Mouse (Mus musculus) intestine, embryonic 15.5 days (tissue): Measurements from ENCODE around the gene Olfr282. TPM values are rescaled to one million over a fixed set of nuclear protein-coding genes. Genes with fewer than 3 reads are reported as not detected.

Experiments used
- ATAC-seq: fragments of 200-750 bp; cut with Nextera tagmentation; 2 replicates; pipeline ENCODE4 v1.8.0; 2017; ENCODE audit warnings: moderate TSS enrichment, moderate library complexity
- H3K27ac ChIP-seq: fragments of 300-500 bp; sonication (generic); 2 replicates; pipeline ENCODE4 v1.5.1; 2015; ENCODE audit warnings: mild to moderate bottlenecking, inconsistent platforms
- H3K27me3 ChIP-seq: fragments of 300-500 bp; sonication (generic); replicated peaks from 2 replicates; pipeline ENCODE4 v1.6.1; 2015; ENCODE audit warnings: inconsistent platforms
- H3K36me3 ChIP-seq: fragments of 300-500 bp; sonication (generic); 2 replicates; pipeline ENCODE4 v1.6.1; 2015; ENCODE audit warnings: inconsistent platforms
- H3K4me1 ChIP-seq: fragments of 300-500 bp; sonication (generic); replicated peaks from 2 replicates; pipeline ENCODE4 v1.6.1; 2015; ENCODE audit warnings: inconsistent platforms
- H3K4me2 ChIP-seq: fragments of 300-500 bp; sonication (generic); replicated peaks from 2 replicates; pipeline ENCODE4 v1.6.1; 2015; ENCODE audit warnings: mild to moderate bottlenecking, inconsistent platforms
- H3K4me3 ChIP-seq: fragments of 300-500 bp; sonication (generic); replicated peaks from 2 replicates; pipeline ENCODE4 v1.5.1; 2015; ENCODE audit warnings: inconsistent platforms
- H3K9ac ChIP-seq: fragments of 300-500 bp; sonication (generic); 2 replicates; pipeline ENCODE4 v1.6.1; 2015; ENCODE audit warnings: inconsistent platforms
- H3K9me3 ChIP-seq: fragments of 300-500 bp; sonication (generic); 2 replicates; pipeline ENCODE4 v1.6.1; 2016; ENCODE audit warnings: inconsistent platforms
- WGBS: fragments of 180-500 bp; shearing (Covaris S2); methylation state at CpG from one replicate; pipeline ENCODE4 v1.1.7; 2015; 5-methylcytosine and 5-hydroxymethylcytosine counted together
- polyA plus RNA-seq: library from polyadenylated mRNA; unstranded; fragments of >200 nt; fragmentation: Nextera tagmentation; extraction: Ambion mirVana; gene quantifications from 2 replicates; pipeline ENCODE4 v1.2.1, GENCODE M21; 2015

Olfr282 gene
- polyA plus RNA-seq, 1 experiment from 2014 or later, result not detected

GRCm38 (mm10) chr15:98479568-98480102 is 48.6 kb downstream of the Olfr282 start:
- Histone ChIP-seq H3K4me2 (no peak overlapping the region), H3K27ac (no peak overlapping the region), H3K27me3 (no peaks in the 10 kb centered on the region), H3K9ac (no peak overlapping the region), H3K4me3 (no peak overlapping the region), H3K4me1 (no peaks in the 10 kb centered on the region; the same call in 1 of the 2 replicates), H3K36me3 (no peaks in the 10 kb centered on the region), H3K9me3 (no peaks in the 10 kb centered on the region)
- 78% methylated on average over 7 of the region's 7 CpGs for WGBS
- no peak for ATAC-seq

DNA sequence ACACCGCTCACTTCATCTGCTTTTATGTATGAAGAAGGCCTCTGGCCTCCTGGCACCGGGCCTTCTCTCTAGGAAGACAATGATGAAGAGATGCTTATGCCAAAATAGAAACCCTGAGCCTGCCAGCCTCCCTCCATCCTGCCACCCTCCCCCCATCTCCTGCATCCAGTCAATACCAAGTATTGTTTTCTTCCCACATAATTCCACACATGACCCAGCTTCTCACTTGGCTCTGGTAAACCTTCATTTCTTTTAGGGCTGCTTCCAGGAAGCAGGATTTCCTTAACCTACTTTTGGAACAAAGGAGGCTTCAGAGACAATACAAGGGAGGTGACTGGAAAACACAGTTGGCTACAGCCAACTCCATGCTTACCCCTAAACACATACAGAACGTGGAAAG is 51.7 kb downstream of the Olfr282 start, which contains the start of gene Lalba:
Gene Lalba (minus strand): TSS at position 21 of the 400 bp plus-strand sequence.
- no peak within 1 kb of the TSS for H3K4me3 ChIP-seq
- H3K36me3 ChIP-seq, result no peaks in the 10 kb centered on the region
- no peak within 1 kb of the TSS for H3K9ac ChIP-seq
- no peaks in the 10 kb centered on the region for H3K9me3 ChIP-seq
- H3K4me1 ChIP-seq, result no peaks in the 10 kb centered on the region; the same call in 1 of the 2 replicates
- no peak within 1 kb of the TSS for H3K27ac ChIP-seq
- no peak for ATAC-seq
- H3K4me2 ChIP-seq, result no peak within 1 kb of the TSS
- no peaks in the 10 kb centered on the region for H3K27me3 ChIP-seq
- 48% methylated on average over 3 of the region's 3 CpGs for WGBS

DNA sequence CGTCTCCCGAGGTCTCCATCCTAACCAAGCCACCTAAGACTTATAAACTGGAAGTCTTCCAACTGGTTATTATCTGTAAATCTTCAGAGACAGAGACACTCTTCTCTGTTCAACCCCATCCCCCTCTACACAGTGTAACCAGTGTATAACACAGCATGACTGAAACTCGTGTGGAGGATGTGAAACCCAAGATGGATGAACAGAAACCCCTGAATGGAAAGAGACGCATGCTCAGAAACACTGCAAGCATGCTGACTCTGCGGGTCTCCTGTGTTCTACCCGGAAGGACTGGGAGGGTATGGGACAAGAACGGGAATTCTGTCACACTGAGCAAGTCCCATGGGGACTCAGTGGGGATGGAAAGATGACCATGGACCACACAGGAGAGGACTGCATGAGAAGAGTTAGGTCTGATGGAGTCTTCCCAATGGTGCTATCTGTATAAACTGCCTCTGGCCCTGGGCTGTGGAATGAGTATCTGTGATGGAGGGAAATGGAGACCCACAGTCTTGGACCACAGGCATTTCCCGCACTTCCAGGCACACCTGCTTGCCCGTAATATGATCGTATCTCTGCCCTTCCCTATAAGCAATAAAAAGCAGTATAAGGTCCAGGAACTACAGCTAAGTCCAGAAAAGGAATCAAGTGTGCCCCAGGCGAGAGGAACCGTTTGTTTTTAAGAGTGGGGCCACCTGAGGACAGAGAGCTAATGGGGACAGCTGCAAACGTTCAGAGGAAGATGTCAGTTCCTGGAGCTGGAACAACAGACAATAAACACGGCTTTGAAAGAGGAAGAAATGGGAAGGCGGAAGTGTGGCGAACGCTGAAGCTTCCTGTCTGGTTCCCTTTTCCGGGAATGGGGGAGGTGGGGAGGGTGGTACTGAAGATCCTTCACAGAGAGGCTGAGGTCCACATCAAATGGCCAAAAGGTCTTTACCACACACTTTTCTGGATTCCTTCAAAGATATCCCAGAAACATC is 53.2 kb downstream of the Olfr282 start:
- Histone ChIP-seq H3K4me3 (no peak overlapping the region), H3K36me3 (no peaks in the 10 kb centered on the region), H3K9ac (no peak overlapping the region), H3K4me2 (no peak overlapping the region), H3K27ac (no peak overlapping the region), H3K27me3 (no peaks in the 10 kb centered on the region), H3K9me3 (no peaks in the 10 kb centered on the region), H3K4me1 (no peaks in the 10 kb centered on the region; the same call in 1 of the 2 replicates)
- no peak for ATAC-seq
- 55% methylated on average over 18 of the region's 18 CpGs for WGBS

GRCm38 (mm10) chr15:98486433-98487021 is 55.5 kb downstream of the Olfr282 start:
- ATAC-seq, result no peak
- WGBS, result 87% methylated on average over 8 of the region's 8 CpGs
- H3K9ac ChIP-seq, result no peak overlapping the region

More at GRCm38 (mm10) chr15:98486433-98487021, 55.5 kb downstream of the Olfr282 start:
- no peak overlapping the region for H3K4me3 ChIP-seq
- H3K27ac ChIP-seq, result no peak overlapping the region
- no peaks in the 10 kb centered on the region; the same call in 1 of the 2 replicates for H3K4me1 ChIP-seq
- no peaks in the 10 kb centered on the region for H3K9me3 ChIP-seq
- no peak overlapping the region for H3K4me2 ChIP-seq
- no peaks in the 10 kb centered on the region for H3K36me3 ChIP-seq
- H3K27me3 ChIP-seq, result no peaks in the 10 kb centered on the region

Other genes with a start within 250 kb of the Olfr282 start
- not detected in 2 replicates for gene Olfr288, start 235.7 kb upstream of the Olfr282 start, polyA plus RNA-seq
- not detected in 2 replicates for gene Gm44579, start 210.2 kb upstream of the Olfr282 start, polyA plus RNA-seq
- gene Olfr287, start 210.2 kb upstream of the Olfr282 start, polyA plus RNA-seq, result not detected in 2 replicates
- not detected in 2 replicates for gene Olfr286, start 196.8 kb upstream of the Olfr282 start, polyA plus RNA-seq
- not detected in 2 replicates for gene H1fnt, start 173.9 kb upstream of the Olfr282 start, polyA plus RNA-seq
- 0.21 and 0.36 TPM in 2 replicates for gene Zfp641, start 135.1 kb upstream of the Olfr282 start, polyA plus RNA-seq
- gene Olfr285, start 113.9 kb upstream of the Olfr282 start, polyA plus RNA-seq, result not detected in 2 replicates
- gene Olfr284, start 90.2 kb upstream of the Olfr282 start, polyA plus RNA-seq, result not detected in 2 replicates
- not detected in 2 replicates for gene Olfr283, start 50.3 kb upstream of the Olfr282 start, polyA plus RNA-seq
- gene Olfr281, start 21.4 kb downstream of the Olfr282 start, polyA plus RNA-seq, result not detected in 2 replicates
- gene OR5BS1P, start 38.7 kb downstream of the Olfr282 start, polyA plus RNA-seq, result not detected in 2 replicates
- 0.23 TPM in 1 of 2 replicates, not detected in the other for gene Lalba, start 51.5 kb downstream of the Olfr282 start, polyA plus RNA-seq
- gene Olfr279, start 61.2 kb downstream of the Olfr282 start, polyA plus RNA-seq, result not detected in 2 replicates
- gene Kansl2, start 103.0 kb downstream of the Olfr282 start, polyA plus RNA-seq, result 81.4 and 86.7 TPM in 2 replicates
- 42.4 and 44.9 TPM in 2 replicates for gene Ccnt1, start 139.7 kb downstream of the Olfr282 start, polyA plus RNA-seq
- 0.77 TPM in 1 of 2 replicates, not detected in the other for gene 4930415O20Rik, start 139.8 kb downstream of the Olfr282 start, polyA plus RNA-seq
- 21.4 and 23.0 TPM in 2 replicates for gene Adcy6, start 178.9 kb downstream of the Olfr282 start, polyA plus RNA-seq
- 24.9 and 26.7 TPM in 2 replicates for gene Cacnb3, start 199.6 kb downstream of the Olfr282 start, polyA plus RNA-seq
- gene Ddx23, start 231.7 kb downstream of the Olfr282 start, polyA plus RNA-seq, result 23.3 and 23.7 TPM in 2 replicates
- gene Rnd1, start 246.2 kb downstream of the Olfr282 start, polyA plus RNA-seq, result 0.97 and 1.1 TPM in 2 replicates